Mouse (Mus musculus) thymus, adult 2 months (tissue): ENCODE data around the gene Eng. TPM values are rescaled to one million over a fixed set of nuclear protein-coding genes. Genes with fewer than 3 reads are reported as not detected.

Experiments used
- DNase-seq: peaks from one replicate; pipeline ENCODE4 v3.0.0; 2021
- H3K27ac ChIP-seq: fragments of 200-500 bp; 2 replicates; pipeline ENCODE4 v1.5.1; 2012; ENCODE audit warnings: low read length, control low read depth; ENCODE audit not compliant: control insufficient read depth, insufficient read depth
- H3K27me3 ChIP-seq: fragments of 200-500 bp; 2 replicates; pipeline ENCODE4 v1.6.1; 2012; ENCODE audit warnings: mild to moderate bottlenecking, low read length, moderate library complexity, mixed read lengths; ENCODE audit not compliant: control insufficient read depth, insufficient read depth
- H3K36me3 ChIP-seq: fragments of 200-500 bp; 2 replicates; pipeline ENCODE4 v1.6.1; 2012; ENCODE audit warnings: mild to moderate bottlenecking, low read length, moderate library complexity; ENCODE audit not compliant: control insufficient read depth, insufficient read depth
- H3K4me1 ChIP-seq: fragments of 200-500 bp; replicated peaks from 2 replicates; pipeline ENCODE4 v1.6.1; 2012; ENCODE audit warnings: low read length; ENCODE audit not compliant: control insufficient read depth, insufficient read depth
- H3K4me3 ChIP-seq: fragments of 200-500 bp; 2 replicates; pipeline ENCODE4 v1.5.1; 2012; ENCODE audit warnings: mild to moderate bottlenecking, low read length, control low read depth, moderate library complexity; ENCODE audit not compliant: control insufficient read depth, insufficient read depth
- CTCF ChIP-seq: fragments of 200-500 bp; IDR thresholded peaks from 2 replicates; pipeline ENCODE4 v1.5.1; 2012; ENCODE audit warnings: mild to moderate bottlenecking, control low read depth, low read length, moderate library complexity, borderline replicate concordance; ENCODE audit not compliant: control insufficient read depth, poor library complexity, insufficient read depth; ENCODE audit errors: extremely low read depth
- POLR2A ChIP-seq: fragments of 200-500 bp; IDR thresholded peaks from 2 replicates; pipeline ENCODE4 v1.6.1; 2012; ENCODE audit warnings: mild to moderate bottlenecking, low read length, control low read depth, moderate library complexity; ENCODE audit not compliant: control insufficient read depth, poor library complexity, insufficient read depth; ENCODE audit errors: extremely low read depth
- whole genome bisulfite sequencing: fragments of 180-500 bp; shearing (Covaris S2); methylation state at CpG from one replicate; pipeline ENCODE4 v1.1.7; 2018; 5-methylcytosine and 5-hydroxymethylcytosine counted together
- polyA plus RNA-seq: library from polyadenylated mRNA; depleted of rRNA; stranded (reverse); fragments of >200 nt; gene quantifications from 2 replicates; pipeline ENCODE4 v1.2.3, GENCODE M21; 2012; rRNA removed

Gene Eng
- polyA plus RNA-seq, 1 experiment, result 66.1 TPM

DNA sequence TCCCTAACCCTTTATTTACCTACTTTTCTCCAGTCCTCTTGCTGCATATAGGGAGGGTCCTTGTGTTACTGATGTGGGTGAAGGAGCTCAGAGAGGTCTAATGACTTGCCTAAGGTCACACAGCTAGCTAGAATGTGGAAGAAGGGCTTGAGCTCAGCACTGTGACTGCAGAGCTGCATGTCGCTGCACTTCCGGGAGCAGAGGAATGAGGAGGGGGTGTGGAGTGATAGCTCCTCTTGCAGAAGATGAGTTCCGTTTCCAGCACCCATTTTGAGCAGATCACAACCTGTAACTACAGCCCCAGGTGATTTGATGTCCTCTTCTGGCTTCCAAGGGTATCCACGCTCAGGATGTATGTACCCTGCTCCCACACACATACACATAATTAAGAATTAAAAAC, 77.8 kb downstream of the Eng start:
- Histone ChIP-seq H3K27me3 (no peaks in the 10 kb centered on the region), H3K27ac (peak overlapping the region; percentile 13; the same call in 1 of the 2 replicates), H3K36me3 (peaks cover 6% of the 10 kb centered on the region), H3K4me3 (no peak overlapping the region), H3K4me1 (peaks cover 69% of the 10 kb centered on the region)
- no peak for TF ChIP-seq CTCF
- WGBS, result 94% methylated on average over 4 of the region's 4 CpGs
- DNase-seq, result no peak

DNA sequence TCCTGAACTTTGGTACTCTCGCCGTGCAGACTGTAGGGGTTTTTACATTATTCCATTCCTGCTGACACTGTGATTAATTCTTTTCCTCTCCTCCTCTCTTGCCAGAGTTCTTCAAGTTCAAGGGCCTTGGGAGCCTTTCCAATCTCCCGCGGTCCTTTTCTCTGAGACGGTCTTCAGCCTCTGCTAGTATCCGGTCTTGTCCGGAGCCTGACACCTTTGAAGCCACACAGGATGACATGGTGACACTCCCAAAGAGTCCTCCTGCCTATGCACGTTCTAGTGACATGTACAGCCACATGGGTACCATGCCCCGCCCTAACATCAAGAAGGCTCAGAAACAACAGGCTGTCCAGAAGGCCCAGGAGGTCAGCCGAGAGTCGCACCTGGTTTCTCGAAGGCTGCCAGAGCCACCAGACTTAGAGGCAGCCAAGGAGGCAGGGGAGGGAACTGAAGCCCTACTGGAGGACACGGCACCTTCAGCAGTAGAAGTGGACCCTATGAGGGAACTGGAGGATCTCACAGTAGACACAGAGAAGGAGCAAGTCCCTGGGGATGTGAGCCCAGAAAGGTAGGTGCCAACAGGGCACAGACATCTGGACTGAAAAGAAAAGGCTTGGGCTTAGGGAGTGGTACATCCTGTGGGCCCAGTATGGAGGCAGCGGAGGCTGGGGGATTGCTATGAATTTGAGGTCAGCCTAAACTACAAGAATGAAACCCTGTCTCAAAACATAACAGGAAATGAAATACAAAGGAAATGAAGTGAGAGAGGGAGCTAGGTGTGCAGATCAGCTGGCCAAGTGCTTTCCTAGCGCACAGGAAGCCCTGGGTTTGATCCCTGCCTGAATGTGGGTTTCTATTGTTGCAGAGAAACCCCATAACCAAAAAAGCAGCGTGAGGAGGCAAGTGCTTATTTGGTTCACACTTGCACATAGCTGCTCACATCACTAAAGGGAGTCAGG, 78.7 kb downstream of the Eng start:
- H3K27me3 ChIP-seq, result no peaks in the 10 kb centered on the region
- TF ChIP-seq CTCF (no peak), POLR2A (no peak)
- H3K4me1 ChIP-seq, result peaks cover 59% of the 10 kb centered on the region
- H3K4me3 ChIP-seq, result no peak overlapping the region
- peaks cover 6% of the 10 kb centered on the region for H3K36me3 ChIP-seq
- 70% methylated on average over 16 of the region's 16 CpGs for WGBS
- H3K27ac ChIP-seq, result peak overlapping the region; percentile 97
- DNase-seq, result peak; percentile 54

DNA sequence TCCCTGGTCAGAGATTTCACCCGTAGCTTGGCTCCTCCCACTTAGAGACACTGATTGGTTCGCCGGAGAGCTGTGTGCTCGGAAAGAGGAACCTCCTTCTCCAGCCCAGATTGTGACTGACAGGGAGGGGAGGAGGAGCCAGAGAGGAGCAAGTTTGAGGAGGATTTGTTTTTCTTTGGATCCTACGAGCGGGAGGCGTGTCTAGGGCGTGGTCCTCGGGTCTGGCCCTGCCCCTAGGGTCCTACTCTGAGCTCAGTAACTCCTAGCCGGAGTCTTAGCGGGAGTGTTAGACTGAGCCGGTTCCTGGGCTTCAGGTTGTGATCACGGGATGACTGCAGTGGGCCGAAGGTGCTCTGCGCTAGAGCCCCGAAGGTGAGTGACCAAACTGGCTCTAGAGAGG, 81.0 kb downstream of the Eng start:
- peak; percentile 74 for DNase-seq
- no peak overlapping the region for H3K27ac ChIP-seq
- 8% methylated on average over 16 of the region's 16 CpGs for WGBS
- H3K4me3 ChIP-seq, result peak overlapping the region; percentile 25
- H3K4me1 ChIP-seq, result peaks cover 39% of the 10 kb centered on the region
- peaks cover 6% of the 10 kb centered on the region for H3K36me3 ChIP-seq
- H3K27me3 ChIP-seq, result no peaks in the 10 kb centered on the region
- TF ChIP-seq POLR2A, result 0 out of 2 replicates have a peak, but pooled peaks have one; percentile 29
- TF ChIP-seq CTCF, result no peak

DNA sequence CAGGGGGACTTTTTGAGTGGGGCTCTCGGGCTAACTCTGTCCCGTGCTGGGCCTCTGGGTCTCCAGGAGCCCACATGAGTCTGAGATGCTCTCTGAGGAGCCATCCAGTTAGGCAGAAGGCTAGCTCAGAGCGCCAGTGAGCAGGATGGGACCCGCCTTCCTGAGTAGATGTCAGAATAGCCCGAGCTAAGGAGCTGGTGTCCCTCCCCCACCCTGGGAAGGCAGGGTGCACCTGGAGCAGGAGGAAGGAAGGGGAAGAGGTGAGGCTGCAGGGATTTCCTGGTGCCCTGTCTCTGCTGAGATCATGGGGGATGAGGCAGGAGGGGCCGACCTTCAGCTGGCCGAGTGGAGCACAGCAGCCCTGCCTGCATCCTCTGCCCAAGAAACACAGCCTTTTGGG, 82.1 kb downstream of the Eng start:
- Histone ChIP-seq H3K27me3 (no peaks in the 10 kb centered on the region), H3K36me3 (peaks cover 6% of the 10 kb centered on the region), H3K4me3 (no peak overlapping the region), H3K4me1 (peaks cover 34% of the 10 kb centered on the region), H3K27ac (no peak overlapping the region)
- WGBS, result 34% methylated on average over 7 of the region's 7 CpGs
- DNase-seq, result no peak
- TF ChIP-seq POLR2A (no peak), CTCF (no peak)

DNA sequence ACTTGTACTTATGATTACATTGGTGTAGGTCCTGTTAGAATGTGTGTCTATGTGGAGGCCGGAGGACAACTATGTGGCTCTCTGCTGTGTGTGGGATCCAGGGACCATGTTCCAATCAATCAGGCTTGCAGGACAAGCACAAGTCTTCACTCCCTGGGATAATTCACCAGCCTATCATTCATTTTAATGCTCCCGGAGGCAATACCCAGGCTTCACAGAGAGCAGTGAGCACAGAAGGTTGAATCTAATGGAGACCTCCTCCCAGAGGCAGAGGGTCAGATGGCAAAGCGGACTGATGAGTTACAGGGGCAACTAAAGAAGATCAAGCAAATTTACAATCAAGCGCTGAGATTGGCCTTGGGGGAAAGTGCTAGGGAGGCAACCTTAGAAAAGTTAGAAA, 83.2 kb downstream of the Eng start:
- DNase-seq, result no peak
- TF ChIP-seq POLR2A (no peak), CTCF (no peak)
- H3K27me3 ChIP-seq, result no peaks in the 10 kb centered on the region
- H3K4me3 ChIP-seq, result no peak overlapping the region
- H3K36me3 ChIP-seq, result peaks cover 6% of the 10 kb centered on the region
- peaks cover 33% of the 10 kb centered on the region for H3K4me1 ChIP-seq
- WGBS, result 95% methylated on average over 4 of the region's 4 CpGs
- H3K27ac ChIP-seq, result no peak overlapping the region

DNA sequence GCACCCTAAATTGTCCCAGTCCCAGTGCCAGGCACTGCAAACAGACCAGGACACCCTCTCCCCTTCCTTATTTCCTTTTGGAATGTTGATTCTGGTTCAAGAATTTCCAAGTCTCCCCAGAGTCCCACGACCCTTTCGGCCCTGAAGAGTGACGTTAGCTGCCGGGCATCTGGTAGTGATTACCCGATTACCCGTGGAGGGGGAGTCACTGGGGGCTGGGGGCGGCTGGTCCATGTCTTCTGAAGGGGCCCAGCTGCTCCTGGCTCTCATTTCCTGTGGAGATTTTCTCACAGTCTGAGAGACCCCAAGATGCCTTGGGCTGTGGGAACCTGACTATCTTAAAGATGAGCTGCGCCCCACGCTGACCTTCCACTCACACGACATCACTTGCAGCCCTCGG, 84.5 kb downstream of the Eng start:
- DNase-seq, result no peak
- Histone ChIP-seq H3K36me3 (peaks cover 6% of the 10 kb centered on the region), H3K4me3 (no peak overlapping the region), H3K27me3 (no peaks in the 10 kb centered on the region), H3K4me1 (peaks cover 23% of the 10 kb centered on the region), H3K27ac (no peak overlapping the region)
- WGBS, result 95% methylated on average over 11 of the region's 11 CpGs
- no peak for TF ChIP-seq POLR2A
- TF ChIP-seq CTCF, result no peak

DNA sequence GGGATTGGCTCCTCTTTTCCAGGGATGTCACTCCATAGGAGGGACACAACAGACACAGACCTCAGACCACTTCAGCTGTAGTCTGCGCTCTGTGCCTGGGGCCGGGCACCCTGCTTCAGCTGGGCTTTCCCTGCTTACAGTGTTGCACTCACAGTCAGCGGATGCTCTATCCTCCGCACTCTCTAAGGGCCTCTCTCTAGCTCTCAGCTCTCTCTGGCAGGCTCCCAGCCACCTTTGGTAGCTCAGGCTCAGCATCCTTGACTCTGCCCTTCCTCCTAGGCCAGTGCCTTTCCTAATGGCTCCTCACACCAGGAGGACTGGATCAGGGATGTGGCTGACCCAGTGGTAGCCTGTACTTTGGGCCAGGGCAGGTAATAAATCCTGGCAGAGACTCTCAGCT, 85.5 kb downstream of the Eng start:
- H3K4me3 ChIP-seq, result no peak overlapping the region
- TF ChIP-seq CTCF (no peak), POLR2A (no peak)
- no peak overlapping the region for H3K27ac ChIP-seq
- H3K27me3 ChIP-seq, result no peaks in the 10 kb centered on the region
- WGBS, result 91% methylated on average over 4 of the region's 4 CpGs
- no peaks in the 10 kb centered on the region for H3K36me3 ChIP-seq
- DNase-seq, result no peak
- H3K4me1 ChIP-seq, result peaks cover 17% of the 10 kb centered on the region

Other genes starting within 250 kb of the Eng start
- 8.8 and 9.2 TPM in 2 replicates for gene Naif1, start 196.1 kb upstream of the Eng start, polyA plus RNA-seq
- gene Slc25a25, start 195.2 kb upstream of the Eng start, polyA plus RNA-seq, result 25.3 and 29.3 TPM in 2 replicates
- 57.4 and 66.7 TPM in 2 replicates for gene Fam102a, start 111.3 kb upstream of the Eng start, polyA plus RNA-seq
- 158 and 173 TPM in 2 replicates for gene Dpm2, start 75.7 kb upstream of the Eng start, polyA plus RNA-seq
- gene Pip5kl1, start 71.8 kb upstream of the Eng start, polyA plus RNA-seq, result 0.92 and 1.1 TPM in 2 replicates
- not detected in 2 replicates for gene 9430097D07Rik, start 70.9 kb upstream of the Eng start, polyA plus RNA-seq
- 29.3 and 34.1 TPM in 2 replicates for gene St6galnac4, start 59.5 kb upstream of the Eng start, polyA plus RNA-seq
- 18.1 and 25.9 TPM in 2 replicates for gene St6galnac6, start 46.9 kb upstream of the Eng start, polyA plus RNA-seq
- 3.6 and 23.5 TPM in 2 replicates for gene Ak1, start 24.8 kb upstream of the Eng start, polyA plus RNA-seq
- 61.8 and 65.7 TPM in 2 replicates for gene Fpgs, start 57.5 kb downstream of the Eng start, polyA plus RNA-seq
- gene Cdk9, start 66.5 kb downstream of the Eng start, polyA plus RNA-seq, result 220 and 239 TPM in 2 replicates
- gene Sh2d3c, start 74.5 kb downstream of the Eng start, polyA plus RNA-seq, result 104 and 106 TPM in 2 replicates
- 0.20 and 0.27 TPM in 2 replicates for gene 6330409D20Rik, start 94.4 kb downstream of the Eng start, polyA plus RNA-seq
- 169 and 171 TPM in 2 replicates for gene Tor2a, start 110.6 kb downstream of the Eng start, polyA plus RNA-seq
- gene Ttc16, start 129.0 kb downstream of the Eng start, polyA plus RNA-seq, result 1.9 and 2.3 TPM in 2 replicates
- gene Ptrh1, start 129.2 kb downstream of the Eng start, polyA plus RNA-seq, result 36.5 and 43.4 TPM in 2 replicates
- gene Cfap157, start 137.8 kb downstream of the Eng start, polyA plus RNA-seq, result 0.11 and 0.27 TPM in 2 replicates
- gene Stxbp1, start 200.7 kb downstream of the Eng start, polyA plus RNA-seq, result 6.6 and 8.3 TPM in 2 replicates
- gene Fam129b, start 229.5 kb downstream of the Eng start, polyA plus RNA-seq, result 20.8 and 22.9 TPM in 2 replicates